Comparison of ENCODE assay signal across 9 mouse cellular contexts in genomic region chr11:78771751-78772283, GRCm38 (mm10). TPM values are rescaled to one million over a fixed set of nuclear protein-coding genes. Genes with fewer than 3 reads are reported as not detected.
DNase-seq lines count a peak whose midpoint lies in the region; ATAC-seq and TF ChIP-seq lines count a peak whose summit lies in the region.
"Had no signal": no experiment of that assay in that cellular context is flagged by ENCODE, and none has a peak within 500 bp of the region (broad histone marks: within the 10 kb centered on the region; RNA-seq: fewer than 3 reads in every experiment).

No protein-coding gene starts in this region.

- peak overlapping the region; percentile 90 for H3K4me3 ChIP-seq in megakaryocyte, embryonic 14.5 days (replicated peaks)
- no peak overlapping the region for H3K4me3 ChIP-seq in intestine, embryonic 16.5 days (ENCODE audit: low read length)
- H3K4me3 ChIP-seq in stomach, postnatal 0 days (ENCODE audit: low read depth, low read length): no peak overlapping the region
- no peak overlapping the region for H3K4me3 ChIP-seq in cerebellum, adult 2 months (replicated peaks; ENCODE audit: insufficient read depth, low read depth, low read length)
- H3K4me3 ChIP-seq: neural tube, embryonic 15.5 days had no signal

- no peaks in the 10 kb centered on the region for H3K27me3 ChIP-seq in megakaryocyte, embryonic 14.5 days (replicated peaks)
- H3K27me3 ChIP-seq in intestine, embryonic 16.5 days (replicated peaks; ENCODE audit: control insufficient read depth, insufficient read depth, low read length): no peaks in the 10 kb centered on the region
- no peaks in the 10 kb centered on the region for H3K27me3 ChIP-seq in stomach, postnatal 0 days (ENCODE audit: control insufficient read depth, insufficient read depth, low read length)
- no peaks in the 10 kb centered on the region for H3K27me3 ChIP-seq in cerebellum, adult 2 months (ENCODE audit: control insufficient read depth, insufficient read depth, low read length)
- H3K27me3 ChIP-seq: neural tube, embryonic 15.5 days had no signal

- peaks cover 4% of the 10 kb centered on the region; the same call in 1 of the 2 replicates for H3K9me3 ChIP-seq in megakaryocyte, embryonic 14.5 days
- no peaks in the 10 kb centered on the region for H3K9me3 ChIP-seq in intestine, embryonic 16.5 days (ENCODE audit: control insufficient read depth, low read length)
- no peaks in the 10 kb centered on the region for H3K9me3 ChIP-seq in stomach, postnatal 0 days (ENCODE audit: control insufficient read depth, low read length)
- H3K9me3 ChIP-seq: neural tube, embryonic 15.5 days had no signal

- peak; percentile 88 for ATAC-seq in CD4-positive, CD25-positive, alpha-beta regulatory T cell, adult 4 months
- ATAC-seq in intestine, embryonic 16.5 days: no peak
- no peak for ATAC-seq in stomach, postnatal 0 days (ENCODE audit: low FRiP score, low TSS enrichment)

- TF ChIP-seq CTCF in stomach, postnatal 0 days (IDR thresholded peaks at IDR 0.05; ENCODE audit: low read depth): no peak
- TF ChIP-seq CTCF in cerebellum, adult 2 months (IDR thresholded peaks at IDR 0.05; ENCODE audit: borderline replicate concordance, insufficient read depth, low read depth, low read length): no peak

- WGBS in intestine, embryonic 16.5 days: 63% methylated on average over 11 of the region's 11 CpGs
- 43% methylated on average over 11 of the region's 11 CpGs for WGBS in stomach, postnatal 0 days
- WGBS in cerebellum, adult 2 months: 67% methylated on average over 11 of the region's 11 CpGs

- peaks cover 83% of the 10 kb centered on the region for H3K4me1 ChIP-seq in megakaryocyte, embryonic 14.5 days
- H3K4me1 ChIP-seq in intestine, embryonic 16.5 days (ENCODE audit: control insufficient read depth, insufficient read depth, low read length): 0 out of 2 replicates have a peak, but pooled peaks cover 4% of the 10 kb centered on the region
- no peaks in the 10 kb centered on the region for H3K4me1 ChIP-seq in stomach, postnatal 0 days (replicated peaks; ENCODE audit: control insufficient read depth, insufficient read depth)
- H3K4me1 ChIP-seq in cerebellum, adult 2 months (ENCODE audit: control insufficient read depth, insufficient read depth, low read length): no peaks in the 10 kb centered on the region

- no peak for TF ChIP-seq EP300 in stomach, postnatal 0 days (optimal IDR thresholded peaks at IDR 0.05)

- DNase-seq in T-cell, adult 2 months (ENCODE audit: low spot score): peak; percentile 71
- DNase-seq in layer of hippocampus, adult 8-10 months (ENCODE audit: low spot score in 2 of 2): peak; percentile 48 to 64
- DNase-seq in stomach, postnatal 0 days (ENCODE audit: low spot score): no peak
- no peak for DNase-seq in cerebellum, adult 2 months
- DNase-seq in cerebellum, adult 11 months: no peak

- no peak overlapping the region for H3K9ac ChIP-seq in intestine, embryonic 16.5 days (ENCODE audit: low read depth, low read length)
- no peak overlapping the region for H3K9ac ChIP-seq in stomach, postnatal 0 days (ENCODE audit: low read length)
- H3K9ac ChIP-seq: neural tube, embryonic 15.5 days had no signal

- H3K4me2 ChIP-seq in intestine, embryonic 16.5 days (ENCODE audit: low read depth, low read length): no peak overlapping the region
- H3K4me2 ChIP-seq in stomach, postnatal 0 days (replicated peaks; ENCODE audit: low read depth): no peak overlapping the region
- H3K4me2 ChIP-seq: neural tube, embryonic 15.5 days had no signal

- H3K36me3 ChIP-seq in megakaryocyte, embryonic 14.5 days (replicated peaks; ENCODE audit: low read length): peaks cover 2% of the 10 kb centered on the region
- no peaks in the 10 kb centered on the region for H3K36me3 ChIP-seq in intestine, embryonic 16.5 days (ENCODE audit: control insufficient read depth, insufficient read depth, low read length)
- H3K36me3 ChIP-seq in stomach, postnatal 0 days (ENCODE audit: control insufficient read depth, insufficient read depth, low read length): no peaks in the 10 kb centered on the region
- H3K36me3 ChIP-seq: neural tube, embryonic 15.5 days had no signal

- no peak overlapping the region for H3K27ac ChIP-seq in intestine, embryonic 16.5 days (ENCODE audit: low read length)
- H3K27ac ChIP-seq in stomach, postnatal 0 days (replicated peaks): no peak overlapping the region
- no peak overlapping the region for H3K27ac ChIP-seq in cerebellum, adult 2 months (ENCODE audit: insufficient read depth, low read length)
- H3K27ac ChIP-seq: neural tube, embryonic 15.5 days had no signal

- TF ChIP-seq POLR2A in cerebellum, adult 2 months (IDR thresholded peaks at IDR 0.05; ENCODE audit: borderline replicate concordance, insufficient read depth, low read length): no peak

RNA-seq across cellular contexts. Expression of gene Ccnq, which starts 20.3 kb away (rescaled TPM):
- 10 to 100 TPM; 32.8 to 36.9 TPM for polyA plus RNA-seq in CD4-positive, CD25-positive, alpha-beta regulatory T cell, adult 4 months (2017; shearing (Covaris generic))
- 10 to 100 TPM; 19.7 to 21.4 (median 20.0) TPM for total RNA-seq in layer of hippocampus, adult 8-10 months (2022)
- polyA plus RNA-seq in megakaryocyte, embryonic 14.5 days (2012; ENCODE audit: insufficient read depth, low replicate concordance): 17.5 and 51.3 TPM in 2 replicates
- 35.9 and 38.5 TPM in 2 replicates for polyA plus RNA-seq in intestine, embryonic 16.5 days (2015; fragmentation: Nextera tagmentation; extraction: Ambion mirVana)
- 30.4 and 31.8 TPM in 2 replicates for polyA plus RNA-seq in stomach, postnatal 0 days (2015; fragmentation: Nextera tagmentation; extraction: Ambion mirVana)
- 30.8 and 31.2 TPM in 2 replicates for polyA plus RNA-seq in cerebellum, adult 2 months (2012; rRNA removed)

RNA-seq across cellular contexts. Expression of gene Lyrm9, which starts 54.6 kb away (rescaled TPM):
- polyA plus RNA-seq in CD4-positive, CD25-positive, alpha-beta regulatory T cell, adult 4 months (2017; shearing (Covaris generic)): 10 to 100 TPM; 29.9 to 31.4 TPM
- 10 to 100 TPM; 20.1 to 29.1 (median 23.5) TPM for total RNA-seq in layer of hippocampus, adult 8-10 months (2022)
- polyA plus RNA-seq in megakaryocyte, embryonic 14.5 days (2012; ENCODE audit: insufficient read depth, low replicate concordance): 62.0 and 120 TPM in 2 replicates
- polyA plus RNA-seq in intestine, embryonic 16.5 days (2015; fragmentation: Nextera tagmentation; extraction: Ambion mirVana): 20.7 and 21.9 TPM in 2 replicates
- polyA plus RNA-seq in stomach, postnatal 0 days (2015; fragmentation: Nextera tagmentation; extraction: Ambion mirVana): 19.5 and 20.1 TPM in 2 replicates
- 22.6 and 32.9 TPM in 2 replicates for polyA plus RNA-seq in cerebellum, adult 2 months (2012; rRNA removed)

Comparison
In these comparisons a context has a peak if more than half of its experiments do, and no peak if none do; other contexts are left out.
1. DNase-seq: peak in T-cell, adult 2 months (single experiment) and layer of hippocampus, adult 8-10 months (2 of 2); none in stomach, postnatal 0 days (single experiment), cerebellum, adult 2 months (0 of 2) and cerebellum, adult 11 months (single experiment).